Comparison of ENCODE assay signal across 11 mouse cellular contexts in the genomic region with DNA sequence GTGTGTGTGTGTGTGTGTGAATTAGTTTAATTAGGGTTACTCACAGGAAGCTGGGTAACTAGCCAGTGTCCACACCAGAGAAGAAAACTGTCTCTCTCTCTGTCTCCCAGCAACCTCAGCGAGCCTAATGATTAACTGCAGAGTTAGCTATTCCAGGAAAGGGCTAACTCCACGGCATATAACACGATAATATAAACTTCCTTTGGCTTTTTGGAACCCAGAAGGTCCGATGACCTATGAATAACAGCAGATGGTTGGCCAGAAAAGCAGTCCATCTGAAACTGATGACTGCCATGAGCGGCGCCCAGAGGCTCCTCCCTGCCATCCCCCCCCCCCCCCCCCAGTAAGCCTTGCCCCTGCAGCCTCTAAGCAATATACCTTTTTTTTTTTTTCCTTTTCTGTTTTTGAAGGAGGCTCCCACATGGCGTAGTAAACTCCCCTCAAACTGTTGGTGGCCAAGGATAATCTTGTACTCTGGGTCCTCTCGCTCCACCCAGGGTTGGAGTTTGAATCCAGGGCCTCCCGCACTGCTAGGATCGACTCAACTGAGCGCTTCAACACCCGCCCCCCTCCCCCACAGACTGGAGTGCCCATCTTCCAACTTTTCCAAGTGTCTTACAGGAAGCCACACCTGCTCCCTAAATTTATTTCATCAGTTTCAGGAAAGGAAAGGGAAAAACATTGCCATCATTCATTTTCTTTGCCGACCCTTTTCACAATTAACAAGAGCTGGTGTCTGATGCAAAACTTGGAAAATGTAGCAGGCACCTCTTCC. TPM values are rescaled to one million over a fixed set of nuclear protein-coding genes. Genes with fewer than 3 reads are reported as not detected.
DNase-seq lines count a peak whose midpoint lies in the region; ATAC-seq lines count a peak whose summit lies in the region.
"Had no signal": no experiment of that assay in that cellular context is flagged by ENCODE, and none has a peak within 500 bp of the region (broad histone marks: within the 10 kb centered on the region; RNA-seq: fewer than 3 reads in every experiment).

No protein-coding gene starts in this region.

- WGBS in liver, embryonic 11.5 days, result 63% methylated on average over 13 of the region's 13 CpGs
- 35% methylated on average over 13 of the region's 13 CpGs for WGBS in stomach, embryonic 16.5 days
- 86% methylated on average over 13 of the region's 13 CpGs for WGBS in forebrain, embryonic 14.5 days
- WGBS in forebrain, embryonic 15.5 days, result 88% methylated on average over 13 of the region's 13 CpGs

- peak; percentile 11 for DNase-seq in adipocyte (ENCODE audit: low spot score)
- peak; percentile 38 for DNase-seq in kidney, adult 18-20 months
- DNase-seq in liver, embryonic 11.5 days (ENCODE audit: low spot score), result no peak
- no peak for DNase-seq in forebrain, embryonic 14.5 days (ENCODE audit: low spot score)
- DNase-seq in ovary, postnatal 10 days (ENCODE audit: low spot score), result no peak
- DNase-seq: gastrocnemius, postnatal 25 days had no signal

- no peak for ATAC-seq in liver, embryonic 11.5 days (replicated peaks; ENCODE audit: low FRiP score)
- peak; percentile 35; the same call in 1 of the 2 replicates for ATAC-seq in stomach, embryonic 16.5 days (ENCODE audit: insufficient read depth, low FRiP score)
- no peak for ATAC-seq in forebrain, embryonic 14.5 days
- ATAC-seq in forebrain, embryonic 15.5 days (replicated peaks), result no peak
- ATAC-seq: hindbrain, embryonic 16.5 days had no signal

- no peak overlapping the region for H3K27ac ChIP-seq in liver, embryonic 11.5 days (ENCODE audit: low read depth, low read length)
- H3K27ac ChIP-seq in stomach, embryonic 16.5 days (ENCODE audit: low read length), result peak overlapping the region; percentile 73
- H3K27ac ChIP-seq in forebrain, embryonic 14.5 days (ENCODE audit: low read depth, low read length), result no peak overlapping the region
- no peak overlapping the region for H3K27ac ChIP-seq in forebrain, embryonic 15.5 days (replicated peaks)
- H3K27ac ChIP-seq: forebrain, embryonic 10.5 days; heart, embryonic 15.5 days had no signal

- H3K36me3 ChIP-seq in liver, embryonic 11.5 days (ENCODE audit: control insufficient read depth, insufficient read depth, low read length), result no peaks in the 10 kb centered on the region
- H3K36me3 ChIP-seq in stomach, embryonic 16.5 days (ENCODE audit: control insufficient read depth, insufficient read depth, low read length), result no peaks in the 10 kb centered on the region
- no peaks in the 10 kb centered on the region for H3K36me3 ChIP-seq in forebrain, embryonic 14.5 days (ENCODE audit: control insufficient read depth, insufficient read depth, low read length)
- H3K36me3 ChIP-seq in forebrain, embryonic 15.5 days, result no peaks in the 10 kb centered on the region
- H3K36me3 ChIP-seq: forebrain, embryonic 10.5 days; heart, embryonic 15.5 days had no signal

- no peak overlapping the region for H3K9ac ChIP-seq in liver, embryonic 11.5 days (ENCODE audit: low read depth, low read length)
- peak overlapping the region; percentile 17; the same call in 1 of the 2 replicates for H3K9ac ChIP-seq in stomach, embryonic 16.5 days (ENCODE audit: low read length)
- H3K9ac ChIP-seq in forebrain, embryonic 14.5 days (ENCODE audit: low read length), result no peak overlapping the region
- no peak overlapping the region for H3K9ac ChIP-seq in forebrain, embryonic 15.5 days (replicated peaks)
- H3K9ac ChIP-seq: heart, embryonic 15.5 days had no signal

- no peaks in the 10 kb centered on the region for H3K27me3 ChIP-seq in liver, embryonic 11.5 days (replicated peaks; ENCODE audit: control insufficient read depth, insufficient read depth, low read length)
- no peaks in the 10 kb centered on the region for H3K27me3 ChIP-seq in stomach, embryonic 16.5 days (ENCODE audit: control insufficient read depth, insufficient read depth, low read length)
- no peaks in the 10 kb centered on the region for H3K27me3 ChIP-seq in forebrain, embryonic 14.5 days (replicated peaks; ENCODE audit: control insufficient read depth, insufficient read depth, low read length)
- no peaks in the 10 kb centered on the region for H3K27me3 ChIP-seq in forebrain, embryonic 15.5 days
- H3K27me3 ChIP-seq: heart, embryonic 15.5 days had no signal

- no peaks in the 10 kb centered on the region for H3K9me3 ChIP-seq in liver, embryonic 11.5 days (ENCODE audit: control insufficient read depth, low read length)
- H3K9me3 ChIP-seq in stomach, embryonic 16.5 days (replicated peaks; ENCODE audit: control insufficient read depth, low read length), result no peaks in the 10 kb centered on the region
- H3K9me3 ChIP-seq in forebrain, embryonic 14.5 days (replicated peaks; ENCODE audit: control insufficient read depth, low read length), result no peaks in the 10 kb centered on the region
- H3K9me3 ChIP-seq in forebrain, embryonic 15.5 days, result no peaks in the 10 kb centered on the region
- H3K9me3 ChIP-seq: forebrain, embryonic 10.5 days; heart, embryonic 15.5 days had no signal

- H3K4me2 ChIP-seq in liver, embryonic 11.5 days, result 0 out of 2 replicates have a peak overlapping the region, but pooled peaks have one; percentile 10
- peak overlapping the region; percentile 29 for H3K4me2 ChIP-seq in stomach, embryonic 16.5 days (ENCODE audit: low read depth, low read length)
- H3K4me2 ChIP-seq in forebrain, embryonic 14.5 days (ENCODE audit: low read length), result no peak overlapping the region
- no peak overlapping the region for H3K4me2 ChIP-seq in forebrain, embryonic 15.5 days (replicated peaks)
- H3K4me2 ChIP-seq: heart, embryonic 15.5 days had no signal

- peaks cover 22% of the 10 kb centered on the region for H3K4me1 ChIP-seq in liver, embryonic 11.5 days (replicated peaks; ENCODE audit: control insufficient read depth, insufficient read depth, low read length)
- H3K4me1 ChIP-seq in stomach, embryonic 16.5 days (ENCODE audit: control insufficient read depth, insufficient read depth, low read length), result peaks cover 27% of the 10 kb centered on the region
- H3K4me1 ChIP-seq in forebrain, embryonic 14.5 days (ENCODE audit: control insufficient read depth, insufficient read depth, low read length), result no peaks in the 10 kb centered on the region
- H3K4me1 ChIP-seq in forebrain, embryonic 15.5 days, result no peaks in the 10 kb centered on the region

- H3K4me3 ChIP-seq in liver, embryonic 11.5 days (ENCODE audit: low read depth, low read length), result no peak overlapping the region
- no peak overlapping the region; the same call in 1 of the 2 replicates for H3K4me3 ChIP-seq in stomach, embryonic 16.5 days (replicated peaks; ENCODE audit: low read length)
- H3K4me3 ChIP-seq in forebrain, embryonic 14.5 days (ENCODE audit: low read depth, low read length), result no peak overlapping the region
- no peak overlapping the region for H3K4me3 ChIP-seq in forebrain, embryonic 15.5 days
- H3K4me3 ChIP-seq: forebrain, embryonic 10.5 days; heart, embryonic 15.5 days had no signal

RNA-seq across cellular contexts. Expression of gene Plac8, which starts 4.6 kb away (rescaled TPM):
- polyA plus RNA-seq in liver, embryonic 11.5 days (2014; fragmentation: Nextera tagmentation; extraction: Ambion mirVana), result 34.0 and 34.3 TPM in 2 replicates
- polyA plus RNA-seq in stomach, embryonic 16.5 days (2015; fragmentation: Nextera tagmentation; extraction: Ambion mirVana), result 226 and 255 TPM in 2 replicates
- polyA plus RNA-seq in forebrain, embryonic 14.5 days (2014; fragmentation: Nextera tagmentation; extraction: Ambion mirVana), result 0.31 and 0.41 TPM in 2 replicates
- 0.27 and 0.56 TPM in 2 replicates for polyA plus RNA-seq in forebrain, embryonic 15.5 days (2015; fragmentation: Nextera tagmentation; extraction: Ambion mirVana)

RNA-seq across cellular contexts. Expression of gene Cops4, which starts 49.3 kb away (rescaled TPM):
- polyA plus RNA-seq in liver, embryonic 11.5 days (2014; fragmentation: Nextera tagmentation; extraction: Ambion mirVana), result 166 and 176 TPM in 2 replicates
- 163 and 168 TPM in 2 replicates for polyA plus RNA-seq in stomach, embryonic 16.5 days (2015; fragmentation: Nextera tagmentation; extraction: Ambion mirVana)
- 203 and 211 TPM in 2 replicates for polyA plus RNA-seq in forebrain, embryonic 14.5 days (2014; fragmentation: Nextera tagmentation; extraction: Ambion mirVana)
- polyA plus RNA-seq in forebrain, embryonic 15.5 days (2015; fragmentation: Nextera tagmentation; extraction: Ambion mirVana), result 186 and 192 TPM in 2 replicates

Comparison
In these comparisons a context has a peak if more than half of its experiments do, and no peak if none do; other contexts are left out.
1. DNase-seq: peak in adipocyte (single experiment) and kidney, adult 18-20 months (single experiment); none in liver, embryonic 11.5 days (single experiment), forebrain, embryonic 14.5 days (single experiment) and ovary, postnatal 10 days (single experiment).
2. H3K4me2 ChIP-seq: peak in liver, embryonic 11.5 days (single experiment) and stomach, embryonic 16.5 days (single experiment); none in forebrain, embryonic 14.5 days (single experiment) and forebrain, embryonic 15.5 days (single experiment).
3. RNA of gene Plac8, which starts 4.6 kb away (polyA plus RNA-seq): 226 to 255 TPM in stomach, embryonic 16.5 days and 34.0 to 34.3 TPM in liver, embryonic 11.5 days; 0.27 to 0.56 TPM in forebrain, embryonic 15.5 days and 0.31 to 0.41 TPM in forebrain, embryonic 14.5 days; every median in the first group is over 10 times any median in the second.